Mouse (Mus musculus): ENCODE measurements at regions not wholly inside any gene's neighbourhood (a gene's known extent, or its start where the extent isn't known, plus 50 kb on each side); places are given as distances from the start of the nearest gene placed in this dataset.

DNA sequence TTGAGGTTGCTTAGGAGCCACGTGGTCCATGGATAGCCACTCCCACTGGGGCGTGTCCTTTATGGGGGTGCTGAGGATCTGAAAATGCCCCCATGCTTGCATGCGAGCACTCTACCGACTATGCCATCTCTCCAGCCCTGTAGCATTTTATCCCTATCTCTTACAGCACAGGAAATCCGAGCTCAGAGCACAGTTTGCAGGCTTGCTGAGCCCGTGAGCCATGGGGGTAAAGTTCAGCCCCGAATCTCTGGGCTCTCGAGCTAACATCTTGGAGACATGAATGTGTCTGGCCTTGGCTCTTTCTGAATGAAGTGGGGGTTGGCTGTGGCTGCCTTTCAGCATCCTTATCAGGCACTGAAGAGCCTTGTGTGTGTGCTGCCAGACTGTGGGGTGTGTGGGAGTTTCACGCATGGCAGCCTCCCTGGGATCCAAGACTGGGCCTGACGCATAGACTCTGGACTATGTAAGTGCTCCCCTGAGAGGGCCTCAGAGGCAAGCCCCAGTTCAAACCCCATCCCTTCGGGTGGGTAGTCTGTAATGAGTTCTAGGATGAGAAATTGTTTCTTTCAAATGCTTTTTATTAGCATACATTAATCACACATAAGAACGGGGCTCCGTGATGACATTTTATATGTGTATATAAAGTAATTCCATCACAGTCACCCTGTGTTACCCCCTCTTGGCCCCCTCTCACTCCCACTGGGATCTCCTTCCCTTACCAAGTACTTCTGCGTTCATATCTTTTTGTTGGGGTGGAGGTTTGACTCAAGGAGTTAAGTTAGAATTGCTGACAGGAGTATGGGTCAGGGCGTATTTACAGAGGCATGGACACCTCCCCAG lies 80.1 kb upstream of the S1pr3 start:
- TF ChIP-seq GATA1 (IDR thresholded peaks at IDR 0.05; ENCODE audit: borderline replicate concordance, low read length) = no peak
- TF ChIP-seq FLI1 (IDR thresholded peaks at IDR 0.05; ENCODE audit: low read length) = no peak

All from megakaryocyte, embryonic 14.5 days (primary cell).